Mouse (Mus musculus) embryonic facial prominence, embryonic 14.5 days (tissue): ENCODE data around the gene Il9. TPM values are rescaled to one million over a fixed set of nuclear protein-coding genes. Genes with fewer than 3 reads are reported as not detected.

Experiments used
- polyA plus RNA-seq: library from polyadenylated mRNA; unstranded; fragments of >200 nt; fragmentation: Nextera tagmentation; extraction: Ambion mirVana; gene quantifications from 2 replicates; pipeline ENCODE4 v1.2.1, GENCODE M21; 2014

Il9 gene
- polyA plus RNA-seq, 1 experiment from 2014 or later = not detected

Other genes with a start within 250 kb of the Il9 start
- gene Neurog1, start 230.1 kb downstream of the Il9 start, polyA plus RNA-seq = 1.7 and 2.2 TPM in 2 replicates
- gene Cxcl14, start 185.7 kb downstream of the Il9 start, polyA plus RNA-seq = 126 and 202 TPM in 2 replicates
- gene Gm3045, start 55.7 kb downstream of the Il9 start, polyA plus RNA-seq = not detected in 2 replicates
- 0.45 and 0.54 TPM in 2 replicates for gene Slc25a48, start 43.9 kb downstream of the Il9 start, polyA plus RNA-seq
- gene Fbxl21, start 40.2 kb upstream of the Il9 start, polyA plus RNA-seq = 1.6 and 1.7 TPM in 2 replicates
- 0.21 TPM in 1 of 2 replicates, not detected in the other for gene Lect2, start 66.3 kb upstream of the Il9 start, polyA plus RNA-seq
- gene Tgfbi, start 127.3 kb upstream of the Il9 start, polyA plus RNA-seq = 60.1 and 79.9 TPM in 2 replicates
- 45.3 and 45.9 TPM in 2 replicates for gene Smad5, start 220.8 kb upstream of the Il9 start, polyA plus RNA-seq